Mouse (Mus musculus): Measurements from ENCODE around the gene Sdk2.

Gene Sdk2

DNA sequence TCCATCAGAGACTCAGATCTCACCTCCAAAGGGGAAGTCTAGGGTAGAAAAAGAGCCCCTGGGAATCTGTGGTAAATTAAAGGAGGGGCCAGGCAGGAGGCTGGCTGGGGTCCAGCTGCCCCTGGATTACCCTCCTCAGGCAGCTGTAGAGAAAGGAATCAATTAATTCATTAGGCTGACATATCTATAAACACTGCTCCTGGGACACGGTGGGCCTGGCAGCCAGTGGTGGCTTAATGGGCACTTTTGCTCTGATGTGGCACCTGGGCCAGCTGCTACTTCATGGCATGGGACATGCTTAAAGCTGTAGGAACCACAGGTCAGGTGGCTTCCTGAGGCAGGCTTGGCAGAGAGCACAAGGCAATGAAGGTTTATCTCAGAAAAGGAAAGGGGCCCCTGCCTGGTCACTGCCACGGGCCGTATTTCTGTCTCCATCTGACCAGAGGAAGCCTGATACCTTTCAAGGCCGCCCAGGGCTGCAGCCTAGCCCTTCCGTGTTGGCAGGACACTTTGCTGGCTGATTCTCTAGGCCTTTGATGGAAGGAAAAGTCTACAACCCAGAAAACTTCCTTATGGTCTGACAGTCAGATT lies 80.9 kb downstream of the Sdk2 start:
- no peak for DNase-seq

DNA sequence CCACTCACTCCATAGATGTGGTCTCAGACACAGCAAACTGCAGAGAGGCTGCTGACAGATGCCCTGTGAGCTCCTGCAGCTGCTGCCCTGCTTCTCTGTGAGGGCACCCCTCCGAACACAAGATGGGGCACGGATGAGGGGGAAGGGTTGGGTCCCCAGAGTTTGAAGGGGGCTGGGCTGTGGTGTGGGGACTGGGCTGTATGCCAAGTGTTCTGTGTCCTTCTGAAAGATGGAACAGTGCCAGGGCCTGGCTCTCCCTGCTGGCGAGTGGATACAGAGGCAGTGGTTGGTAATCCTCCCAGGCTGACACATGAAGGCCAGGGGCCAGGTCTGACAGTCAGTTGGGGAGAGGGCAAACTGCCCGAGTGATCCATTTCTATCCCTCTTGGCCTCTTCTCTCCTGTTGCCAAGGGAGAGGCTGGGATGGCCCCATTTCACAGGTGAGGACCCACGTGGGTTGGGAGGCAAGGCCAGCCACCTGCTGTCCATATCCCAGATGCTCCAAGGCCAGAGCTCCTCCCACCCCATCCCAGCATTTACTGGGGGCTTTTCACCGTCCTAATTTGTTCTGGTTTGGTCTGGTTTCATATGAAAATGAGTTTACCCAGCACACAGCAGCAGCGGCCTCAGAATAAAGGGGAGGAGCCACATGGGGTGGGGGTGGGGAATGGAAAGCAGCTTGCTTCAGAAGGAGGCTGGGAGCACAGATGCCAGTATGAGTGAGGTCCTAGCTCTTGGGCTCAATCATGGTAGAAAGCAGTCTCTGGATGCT lies 84.9 kb downstream of the Sdk2 start:
- no peak for DNase-seq

DNA sequence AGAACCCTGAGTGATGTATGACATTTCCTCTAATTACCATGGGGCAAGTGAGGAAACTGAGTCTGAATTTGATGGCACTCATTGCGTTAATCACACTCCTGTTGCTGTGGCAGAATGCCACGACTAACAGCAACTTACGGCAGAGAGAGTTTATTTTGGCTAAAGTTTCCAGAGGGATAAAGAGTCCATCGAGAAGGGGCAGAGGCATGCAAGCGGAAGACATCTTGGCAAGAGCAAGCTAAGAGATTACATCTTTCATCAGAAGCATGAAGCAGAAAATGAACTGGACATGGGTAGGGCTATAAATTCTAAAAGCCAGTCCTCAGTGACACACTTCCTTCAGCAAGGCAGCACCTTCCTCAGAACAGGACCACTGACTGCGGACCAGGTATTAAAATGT lies 85.8 kb downstream of the Sdk2 start:
- DNase-seq, result no peak

DNA sequence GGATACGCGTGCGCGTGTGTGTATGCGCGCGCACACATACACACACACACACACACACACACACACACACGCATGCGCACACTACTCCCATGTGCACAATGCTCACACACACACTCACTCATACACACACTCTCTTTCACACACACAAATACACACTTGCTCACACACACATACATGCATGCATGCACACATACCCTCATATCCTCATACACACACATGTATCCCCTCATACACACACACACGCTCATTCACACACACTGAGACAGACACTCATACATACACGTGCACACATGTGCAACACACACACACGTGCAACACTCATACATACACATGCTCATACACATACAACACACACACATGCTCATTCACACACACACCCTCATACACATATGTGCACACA lies 88.5 kb downstream of the Sdk2 start:
- no peak for DNase-seq

DNA sequence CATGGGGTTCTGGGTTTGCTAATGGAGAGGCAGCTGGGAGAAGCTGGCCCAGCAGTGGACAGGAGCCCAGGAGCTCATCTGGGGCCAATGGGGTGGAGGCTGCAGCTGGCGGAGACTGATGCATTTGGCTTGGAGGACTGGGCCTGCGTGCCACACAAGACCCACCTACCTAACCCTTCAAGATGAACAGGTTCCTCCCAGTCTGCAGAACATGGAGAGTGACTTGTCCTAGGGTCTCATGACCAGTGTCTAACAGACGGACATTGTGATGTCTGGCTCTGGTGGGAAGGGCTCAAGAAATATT lies 91.2 kb downstream of the Sdk2 start:
- DNase-seq, result no peak

DNA sequence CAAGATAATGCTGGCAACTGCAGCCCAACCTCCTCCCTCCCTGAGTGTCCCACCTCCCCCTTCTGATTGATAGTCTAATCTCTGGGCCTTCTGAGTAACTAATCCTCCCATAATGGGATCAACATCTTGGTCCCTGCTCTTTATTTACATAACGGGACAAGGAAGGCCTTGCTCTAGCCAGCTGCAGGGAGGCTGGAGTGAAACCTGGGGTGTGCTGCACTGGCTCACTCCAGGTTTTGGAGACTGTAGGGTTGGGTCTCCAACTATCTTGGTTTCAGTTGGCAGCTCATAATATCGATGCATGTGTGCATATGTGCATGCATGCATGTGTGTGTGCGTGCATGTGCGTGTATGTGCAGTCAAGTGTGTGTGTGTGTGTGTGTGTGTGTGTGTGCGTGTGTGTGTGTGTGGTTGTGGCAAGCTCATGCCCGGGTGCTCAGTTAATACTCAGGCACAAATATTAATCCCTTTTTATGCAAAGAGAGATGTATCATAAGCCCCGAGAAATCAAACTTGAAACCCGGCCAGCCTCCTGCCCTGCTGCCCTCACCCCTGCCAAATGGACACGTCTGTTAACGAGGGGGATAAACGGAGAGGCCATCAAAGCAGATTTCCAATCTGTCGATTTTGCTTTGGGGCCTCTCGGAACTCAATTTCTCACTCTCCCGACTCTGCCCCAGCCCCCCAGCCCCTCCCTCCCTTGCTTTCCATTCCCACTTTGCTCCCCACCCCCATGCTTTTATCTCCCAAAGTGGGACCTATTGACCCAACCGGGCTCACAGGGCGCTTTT lies 91.8 kb downstream of the Sdk2 start:
- DNase-seq, result no peak

DNA sequence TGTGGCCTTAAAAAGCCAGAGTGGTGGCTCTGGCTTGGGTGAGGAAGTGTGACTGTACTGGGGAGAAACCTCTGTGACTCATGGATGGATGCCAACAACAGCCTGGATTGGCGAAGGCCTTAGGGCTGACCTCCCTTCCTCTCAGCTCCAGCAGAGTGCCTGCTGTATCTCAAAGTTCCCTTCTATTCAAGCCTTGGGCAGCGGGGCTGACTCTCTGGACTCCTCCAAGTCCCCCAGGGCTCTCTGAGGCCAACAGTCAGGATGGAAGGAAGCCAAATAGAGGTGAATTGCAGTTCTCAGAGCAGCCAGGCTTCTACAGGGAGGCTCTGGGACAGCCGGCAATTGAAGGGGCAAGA lies 94.4 kb downstream of the Sdk2 start:
- DNase-seq, result no peak

DNA sequence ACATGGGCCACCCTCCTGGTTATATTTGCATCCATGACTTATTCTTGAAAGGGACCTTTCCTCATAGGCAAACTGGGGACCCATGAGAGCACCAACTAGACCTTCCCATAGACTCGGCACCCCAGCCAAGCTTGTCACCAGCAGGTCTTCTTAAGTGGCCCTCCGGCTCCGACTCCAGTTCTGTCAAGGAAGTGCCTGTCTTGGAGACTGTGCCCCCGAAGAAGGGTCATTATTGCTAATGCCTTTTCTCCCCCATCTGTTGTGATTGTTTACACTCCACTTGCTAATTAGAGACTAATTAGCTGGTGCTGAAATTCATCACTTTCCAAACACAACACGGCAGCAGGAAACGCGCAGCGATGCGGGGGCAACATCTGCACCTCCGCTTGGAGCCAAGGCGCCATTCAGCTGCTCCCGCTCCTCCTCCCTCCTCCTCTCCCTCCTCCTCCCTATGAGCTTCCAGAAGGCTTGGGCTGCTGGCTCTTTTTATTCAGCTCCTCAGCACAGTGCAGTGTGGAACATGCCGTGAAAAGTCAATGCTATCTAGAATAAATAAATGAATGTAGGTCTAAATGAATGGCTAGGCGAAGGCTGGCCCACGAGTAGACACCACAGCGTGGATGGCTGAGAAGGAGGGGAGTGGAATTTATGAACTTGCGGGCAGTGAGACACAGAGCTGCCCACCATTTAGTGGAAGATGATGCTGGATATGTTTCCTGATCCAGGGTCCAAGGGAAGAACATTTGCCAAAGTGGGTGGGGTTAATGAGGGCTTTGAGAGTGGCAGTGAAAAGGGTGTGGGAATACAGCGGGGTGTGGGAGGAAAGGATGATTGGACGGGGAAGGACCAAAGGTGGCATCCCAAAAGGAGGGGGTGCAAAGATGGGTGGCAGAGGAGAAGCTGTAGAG lies 95.0 kb downstream of the Sdk2 start:
- DNase-seq, result no peak

DNA sequence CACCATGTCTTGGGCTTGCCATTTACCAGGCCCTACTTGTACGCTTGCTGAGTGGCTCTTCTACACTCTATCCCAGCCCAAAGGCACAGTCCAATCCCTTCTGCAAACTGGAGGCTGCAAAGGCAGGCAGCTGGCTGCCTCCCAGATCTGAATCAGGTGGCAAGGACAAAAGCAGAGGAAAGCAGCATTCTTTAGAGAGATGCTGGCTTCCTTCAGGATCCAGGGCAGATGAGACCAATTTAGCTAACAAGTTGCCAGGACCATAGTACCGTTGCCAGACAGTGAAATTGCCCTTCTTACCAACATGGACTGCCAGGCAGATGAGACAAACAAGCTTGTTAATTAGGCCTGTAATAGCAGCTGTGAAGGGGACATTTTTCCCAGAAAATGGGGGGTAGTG lies 96.8 kb downstream of the Sdk2 start:
- no peak for DNase-seq

DNA sequence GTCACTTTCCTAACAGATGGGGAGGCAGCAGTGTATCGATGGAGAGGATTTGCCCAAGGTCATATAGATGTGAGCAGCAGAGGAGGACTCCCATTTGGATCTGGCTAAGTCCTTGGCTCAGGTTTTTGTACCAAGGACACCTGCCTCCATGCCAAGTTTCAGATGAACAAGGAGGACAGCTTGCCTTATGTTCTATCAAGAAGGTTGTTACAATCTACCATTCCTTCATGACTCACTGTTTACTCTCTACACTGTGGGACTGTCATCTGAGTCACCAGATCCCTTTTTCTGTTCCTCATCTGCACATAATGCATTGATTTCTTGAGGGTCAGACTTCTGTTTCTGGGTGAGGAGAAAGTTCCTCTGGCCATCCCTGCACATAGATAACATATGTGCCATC lies 101.6 kb downstream of the Sdk2 start:
- DNase-seq, result no peak

DNA sequence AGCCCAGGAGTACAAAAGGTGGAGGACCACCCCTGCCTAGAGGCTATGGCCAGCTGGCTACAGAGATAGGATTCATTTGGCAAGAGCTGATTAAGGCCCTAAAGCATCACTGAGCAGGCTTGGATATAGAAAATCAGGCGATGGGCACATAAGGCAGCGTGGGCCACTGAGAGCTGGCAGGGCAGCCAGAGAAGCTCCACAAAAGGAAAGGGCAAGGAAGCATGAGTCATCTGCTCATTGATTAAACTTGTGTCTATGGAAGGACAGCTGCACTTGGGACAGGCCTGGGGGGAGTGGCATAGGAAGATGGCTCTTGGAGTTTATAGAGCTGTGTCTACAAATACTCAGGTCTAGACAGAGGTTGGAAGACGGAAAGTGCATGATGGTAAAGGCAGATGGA lies 104.1 kb downstream of the Sdk2 start:
- DNase-seq, result no peak

DNA sequence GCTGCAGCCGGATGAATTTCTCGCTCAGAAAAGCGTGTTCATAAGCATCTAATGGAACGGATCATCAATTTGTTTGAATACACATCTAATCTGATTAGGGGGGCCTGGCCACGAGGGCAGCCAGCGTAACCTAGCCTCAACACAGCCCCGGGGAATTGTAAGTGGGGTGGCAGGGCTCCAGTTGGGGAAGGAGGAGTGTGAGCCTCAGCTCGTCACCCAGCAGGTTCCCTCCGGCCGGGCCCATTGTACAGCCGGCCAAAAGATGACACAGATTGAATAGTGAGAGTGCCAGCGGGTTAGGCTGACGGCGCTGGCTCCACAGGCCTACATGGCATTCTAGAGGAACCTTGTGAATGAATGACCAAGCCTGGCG lies 115.2 kb downstream of the Sdk2 start:
- DNase-seq, result no peak

DNA sequence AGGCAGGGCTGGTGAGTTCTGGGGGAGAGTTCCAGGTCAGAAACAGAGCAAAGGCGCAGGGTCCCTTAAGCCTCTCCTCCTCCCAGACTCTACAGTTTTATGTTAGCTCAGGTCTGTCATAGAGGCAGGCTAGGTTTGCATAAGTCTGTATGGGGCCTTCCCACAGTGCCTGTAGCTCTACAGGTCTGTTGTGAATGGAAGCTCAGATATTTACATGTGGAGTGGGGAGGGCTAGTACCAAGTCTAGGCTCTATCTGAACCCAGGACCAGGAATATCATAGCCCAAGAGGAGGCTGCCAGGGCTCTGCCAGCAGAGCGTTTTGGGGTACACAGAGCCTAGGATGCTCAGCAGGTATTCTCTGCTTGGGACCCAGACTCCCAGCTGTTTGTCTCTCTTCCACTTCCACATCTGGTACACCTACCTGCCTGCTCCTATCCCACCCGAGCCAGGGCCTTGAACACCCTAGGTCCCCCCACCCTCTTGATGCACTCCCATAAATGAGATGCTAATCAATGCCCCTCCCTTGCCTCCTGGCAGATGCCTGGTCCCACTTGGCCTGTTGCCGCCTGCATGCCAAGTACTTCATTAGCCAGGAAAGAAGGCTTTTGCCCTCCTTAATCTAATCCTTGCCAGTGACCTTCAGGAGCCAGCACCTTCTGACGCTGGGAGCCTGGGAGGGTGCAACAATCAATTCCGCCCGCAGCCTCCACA lies 115.8 kb downstream of the Sdk2 start:
- DNase-seq, result no peak

DNA sequence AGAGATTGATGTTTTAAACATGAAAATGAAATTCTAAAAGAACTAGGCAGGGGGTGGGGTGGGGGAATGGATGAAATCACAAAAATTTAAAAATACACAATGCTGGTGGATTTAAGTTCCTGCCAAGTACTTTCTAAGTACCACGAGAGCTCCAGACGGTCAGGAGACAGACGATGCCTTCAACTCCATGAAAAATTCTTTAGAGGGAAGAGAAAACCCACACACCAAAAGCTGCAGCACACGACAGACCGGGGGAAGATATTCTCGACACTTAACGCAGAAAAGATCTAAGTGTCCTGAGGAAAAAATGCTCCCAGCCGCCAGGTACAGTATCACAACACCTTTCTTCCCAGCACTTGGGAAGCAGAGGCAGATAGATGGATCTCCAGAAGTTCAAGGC lies 118.2 kb downstream of the Sdk2 start:
- no peak for DNase-seq

DNA sequence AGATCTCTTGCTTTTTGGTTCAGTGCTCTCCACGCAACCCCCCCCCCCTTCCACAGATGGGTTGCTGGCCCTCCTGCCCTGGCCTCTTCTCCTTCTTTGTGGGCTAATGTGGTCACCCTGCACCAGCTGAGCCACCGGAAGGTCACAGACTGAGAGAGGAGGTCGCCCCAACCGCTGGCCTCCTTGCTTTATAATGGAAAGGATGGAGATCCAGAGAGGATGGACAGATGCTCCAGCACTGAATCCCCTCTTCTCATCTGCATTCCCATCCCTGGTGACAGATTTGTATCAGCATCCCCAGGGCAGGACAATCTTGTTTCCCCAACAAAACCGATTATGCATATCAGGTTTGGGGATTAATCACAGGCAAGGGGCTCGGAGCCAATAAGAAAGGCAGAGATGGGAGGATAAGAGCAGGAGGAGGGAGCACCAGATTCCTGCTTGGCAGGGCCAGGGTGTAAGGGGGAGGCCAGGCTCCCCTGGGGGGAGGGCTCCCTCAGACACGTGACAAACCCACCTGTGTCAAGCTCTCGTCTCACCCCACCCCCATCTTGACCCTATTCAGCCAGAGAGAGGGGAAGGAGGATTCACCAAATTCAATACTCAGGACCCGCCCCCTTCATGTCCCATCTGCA lies 124.6 kb downstream of the Sdk2 start:
- DNase-seq, result no peak

DNA sequence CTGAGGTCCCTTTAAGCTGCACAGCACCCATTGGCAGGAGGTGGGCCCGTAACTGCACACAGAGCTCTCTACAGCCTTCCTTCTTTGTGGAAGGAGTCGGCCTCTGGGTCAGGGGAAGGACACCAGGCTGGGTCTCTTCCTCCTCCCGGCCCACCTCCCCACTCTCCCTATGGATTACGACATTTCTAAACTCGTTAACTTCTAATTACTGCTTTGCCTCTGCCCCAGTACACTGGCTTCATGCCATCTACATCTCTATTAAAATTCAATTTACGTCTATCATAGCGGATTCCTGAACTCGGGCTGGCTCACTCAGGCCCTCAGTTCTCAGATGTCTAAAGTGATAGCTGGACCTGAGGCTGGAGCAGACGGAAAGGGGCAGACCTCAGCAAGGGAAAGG lies 133.2 kb downstream of the Sdk2 start:
- no peak for DNase-seq

DNA sequence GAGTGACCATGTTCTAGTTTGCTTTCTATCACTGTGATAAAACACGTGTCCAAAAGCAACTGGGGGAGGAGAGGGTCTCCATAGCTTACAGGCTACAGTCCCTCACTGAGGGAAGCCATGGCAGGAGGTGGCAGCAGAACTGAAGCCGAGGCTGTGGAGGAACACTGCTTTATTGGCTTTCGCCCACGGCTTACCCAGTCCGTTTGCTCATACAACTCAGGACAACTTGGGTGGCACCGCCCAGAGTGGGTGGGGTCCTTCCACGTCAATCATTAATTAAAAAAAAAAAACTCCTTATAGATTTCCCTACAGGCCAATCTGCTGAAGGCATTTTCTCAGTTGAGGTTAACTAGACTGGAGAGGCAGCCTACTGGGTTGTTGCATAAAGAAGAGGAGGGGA lies 133.9 kb downstream of the Sdk2 start:
- no peak for DNase-seq

DNA sequence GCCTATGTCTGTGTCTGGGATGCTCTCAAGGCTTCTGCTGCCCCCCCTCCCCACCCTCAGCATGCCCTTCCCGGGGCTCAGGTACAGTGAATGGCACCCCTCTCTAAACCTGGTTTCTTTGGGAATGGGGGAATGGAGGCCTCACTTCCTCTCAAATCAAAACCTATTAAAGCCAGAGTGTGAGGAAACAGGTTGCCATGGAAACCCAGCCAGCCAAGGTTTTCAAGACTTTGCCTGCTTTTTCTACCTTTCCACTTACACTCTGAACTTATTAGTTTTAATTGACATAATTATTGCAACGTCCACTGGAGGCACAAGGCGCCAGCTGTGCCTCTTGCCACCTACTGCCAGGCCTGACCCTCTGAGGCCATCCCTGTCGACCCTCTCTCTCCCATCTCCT lies 135.1 kb downstream of the Sdk2 start:
- no peak for DNase-seq

DNA sequence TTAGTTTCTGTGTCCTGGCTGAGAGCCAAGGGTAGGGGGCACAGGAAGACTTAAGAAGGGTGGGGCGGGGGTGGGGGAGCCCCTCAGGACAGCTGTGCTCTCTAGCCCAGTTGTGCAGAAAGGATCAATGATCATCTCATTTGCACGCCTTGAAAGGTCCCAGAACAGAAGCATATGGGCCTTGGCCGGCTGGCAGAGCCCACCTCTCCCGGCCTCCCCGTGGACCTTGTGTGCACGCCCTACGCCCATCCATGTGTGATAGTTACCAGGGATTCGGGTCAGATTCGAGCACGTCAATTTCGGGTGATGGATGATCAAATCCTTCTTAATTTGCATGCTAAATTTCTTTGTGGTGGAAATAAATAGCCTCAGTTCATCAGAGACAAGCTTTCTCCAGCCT lies 136.7 kb downstream of the Sdk2 start:
- no peak for DNase-seq

DNA sequence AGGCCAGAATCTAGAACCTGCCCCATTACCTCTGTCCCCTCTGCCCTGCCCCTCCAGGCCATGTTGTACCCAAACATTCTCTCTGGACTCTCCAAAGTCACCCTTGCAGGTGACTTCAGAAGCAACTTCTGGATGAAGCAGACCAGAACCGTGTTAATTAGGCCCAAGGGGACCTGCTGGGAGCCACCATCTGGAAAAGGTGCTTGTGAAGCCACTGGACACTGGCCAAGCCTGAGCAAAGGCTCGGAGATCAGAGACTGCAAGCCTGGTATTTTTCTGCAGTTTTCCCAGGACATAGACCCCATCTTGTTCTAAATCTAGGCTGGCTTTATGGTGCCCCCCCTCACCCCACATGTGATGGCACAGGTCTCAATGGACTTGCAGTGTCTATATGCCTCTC lies 138.0 kb downstream of the Sdk2 start:
- no peak for DNase-seq

DNA sequence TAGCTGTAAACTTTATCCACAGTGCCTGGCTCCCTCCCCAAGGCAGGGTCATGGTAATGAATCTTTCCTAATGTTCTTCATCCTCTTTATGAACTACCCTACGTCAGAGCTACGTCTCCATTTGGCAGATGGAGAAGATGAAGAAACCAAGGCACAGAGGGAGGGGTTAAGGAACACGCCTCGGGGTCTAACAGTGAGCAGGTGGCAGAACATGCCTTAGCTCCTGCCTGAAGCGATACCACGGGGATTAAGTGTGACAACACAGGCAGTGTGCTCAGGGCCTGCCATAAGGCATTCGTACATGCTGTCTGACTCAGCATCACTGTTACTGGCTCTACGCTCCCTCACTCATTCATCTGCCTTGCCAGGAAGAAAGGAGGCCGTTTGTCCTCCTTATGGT lies 138.6 kb downstream of the Sdk2 start:
- no peak for DNase-seq

DNA sequence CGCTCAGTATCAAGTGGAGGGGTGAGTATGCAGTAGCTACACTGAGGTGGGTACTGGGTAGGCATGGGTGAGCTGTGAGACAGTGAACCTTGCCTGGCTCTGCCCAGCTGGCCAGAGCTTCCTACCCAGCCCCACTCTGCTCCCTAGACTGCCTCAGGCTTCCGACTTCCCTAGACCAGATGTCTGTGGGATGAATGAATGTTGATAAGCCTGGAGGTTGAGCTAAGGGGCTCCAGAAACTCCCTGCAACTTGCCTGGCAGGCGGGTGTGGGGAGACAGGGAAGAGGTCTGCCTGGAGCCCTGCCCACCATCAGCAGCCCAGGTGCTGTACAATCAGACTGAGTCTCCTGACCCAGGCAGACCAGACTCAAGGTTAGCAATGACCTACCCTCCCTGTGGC lies 139.0 kb downstream of the Sdk2 start:
- DNase-seq, result no peak

All from thymus, postnatal 14 days (tissue).